Mouse (Mus musculus): ENCODE data around the gene Syt2. TPM values are rescaled to one million over a fixed set of nuclear protein-coding genes. Genes with fewer than 3 reads are reported as not detected.

Gene Syt2
- polyA plus RNA-seq, 1 experiment from 2014 or later: 0.48 TPM

DNA sequence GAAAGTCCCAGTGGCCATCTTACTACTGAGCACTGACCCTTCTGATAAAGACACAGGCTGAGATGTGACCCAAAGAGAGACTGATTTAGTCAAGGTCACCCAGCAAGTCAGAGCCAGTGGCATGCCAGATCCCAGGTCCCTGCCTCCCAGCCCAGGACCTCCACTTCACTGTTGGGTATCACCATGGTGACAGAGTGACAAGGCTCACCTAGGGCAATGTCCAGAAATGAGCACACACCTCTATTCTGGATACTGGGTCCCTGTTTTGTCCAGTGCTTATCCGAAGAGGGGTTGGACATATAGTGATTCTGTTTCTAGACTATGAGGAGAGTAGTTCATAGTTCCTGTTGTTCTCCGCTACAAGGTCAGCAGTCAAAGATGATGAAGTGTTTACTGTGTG is 56.8 kb downstream of the Syt2 start:
- no peak overlapping the region for H3K27ac ChIP-seq (ENCODE audit: low read depth, low read length)
- no peak for ATAC-seq
- no peaks in the 10 kb centered on the region for H3K4me1 ChIP-seq (replicated peaks; ENCODE audit: control insufficient read depth, insufficient read depth, low read length)
- no peak overlapping the region for H3K9ac ChIP-seq (ENCODE audit: low read depth, low read length)
- H3K27me3 ChIP-seq (replicated peaks; ENCODE audit: control insufficient read depth, insufficient read depth, low read length): 0 out of 2 replicates have a peak, but pooled peaks cover 6% of the 10 kb centered on the region
- no peak overlapping the region for H3K4me2 ChIP-seq (replicated peaks; ENCODE audit: low read depth)
- H3K9me3 ChIP-seq (ENCODE audit: control insufficient read depth): no peaks in the 10 kb centered on the region
- H3K4me3 ChIP-seq (ENCODE audit: low read depth, low read length): no peak overlapping the region
- H3K36me3 ChIP-seq (ENCODE audit: control insufficient read depth, insufficient read depth): no peaks in the 10 kb centered on the region
- 68% methylated on average over 2 of the region's 2 CpGs for WGBS
- no peak for TF ChIP-seq CTCF (IDR thresholded peaks at IDR 0.05; ENCODE audit: low read depth)

DNA sequence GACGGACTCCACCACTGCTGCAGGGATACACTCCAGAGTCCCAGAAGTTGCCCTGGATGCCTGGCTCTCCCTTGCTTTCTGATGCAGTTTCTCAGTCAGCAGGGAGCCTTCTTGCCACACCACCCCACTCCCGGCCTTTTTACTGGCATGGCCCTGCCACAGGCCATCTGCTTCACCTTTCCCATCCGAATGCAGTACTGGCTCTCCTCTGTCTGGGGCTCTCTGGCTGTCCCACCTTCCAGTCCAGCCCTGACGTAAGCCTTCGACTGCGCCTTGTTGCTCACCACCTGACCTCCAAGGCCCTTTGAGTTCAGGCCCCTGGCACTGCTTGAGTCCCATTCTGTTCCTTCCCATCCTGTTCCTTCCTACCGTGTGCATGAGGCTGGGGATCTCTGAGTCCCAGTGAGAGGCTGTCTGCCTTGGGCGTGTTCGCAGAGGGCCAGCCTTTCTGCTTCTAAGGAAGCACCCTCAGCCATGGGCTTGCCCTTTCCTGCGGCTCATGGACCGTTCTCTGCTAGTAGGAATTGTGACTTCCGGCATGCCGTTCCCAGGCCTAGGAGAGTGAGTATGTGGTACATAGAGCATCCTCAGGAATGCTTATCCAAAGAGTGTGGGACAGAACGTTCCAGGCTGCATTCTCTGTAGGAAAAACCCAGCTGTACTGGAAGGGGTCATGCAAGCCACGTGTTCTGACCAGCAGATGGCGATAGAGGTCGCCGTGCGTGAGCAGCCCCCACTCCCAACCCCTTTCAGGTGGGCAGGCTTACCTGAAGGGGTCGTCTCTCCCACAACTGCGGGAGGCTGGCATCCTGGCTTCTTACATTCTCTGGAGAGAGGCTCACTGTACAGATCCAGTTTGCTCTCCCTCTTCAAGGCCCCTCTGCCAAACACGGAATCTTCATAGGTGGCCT is 58.2 kb downstream of the Syt2 start:
- no peak for ATAC-seq
- peak; percentile 86 for TF ChIP-seq CTCF (IDR thresholded peaks at IDR 0.05; ENCODE audit: low read depth)
- no peak overlapping the region for H3K9ac ChIP-seq (ENCODE audit: low read depth, low read length)

DNA sequence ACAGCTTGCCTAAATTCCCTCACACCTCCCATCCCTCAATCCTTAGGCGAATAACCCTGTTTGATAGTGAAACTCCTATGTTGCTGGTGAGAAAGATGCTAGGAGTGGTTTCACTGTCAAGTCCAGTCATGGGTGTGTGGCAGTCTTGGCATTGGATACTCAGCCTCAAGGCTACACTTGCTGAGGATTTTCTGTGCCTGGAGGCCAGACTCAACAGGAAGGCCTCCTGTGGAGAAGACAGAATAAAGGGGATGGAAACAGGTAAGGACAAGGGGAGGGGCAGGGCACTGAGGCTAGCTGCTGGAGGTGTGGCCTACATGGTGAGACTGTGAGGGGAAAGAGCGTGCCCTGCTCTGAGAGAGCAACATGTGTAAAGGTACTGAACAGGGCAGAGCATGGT is 60.1 kb downstream of the Syt2 start:
- TF ChIP-seq CTCF (IDR thresholded peaks at IDR 0.05; ENCODE audit: low read depth): no peak
- 85% methylated on average over 2 of the region's 2 CpGs for WGBS
- no peak for ATAC-seq

More for the DNA sequence above, 58.2 kb downstream of the Syt2 start:
- Histone ChIP-seq H3K27me3 (replicated peaks; ENCODE audit: control insufficient read depth, insufficient read depth, low read length) (peaks cover 18% of the 10 kb centered on the region), H3K4me1 (replicated peaks; ENCODE audit: control insufficient read depth, insufficient read depth, low read length) (peaks cover 2% of the 10 kb centered on the region), H3K36me3 (ENCODE audit: control insufficient read depth, insufficient read depth) (no peaks in the 10 kb centered on the region), H3K4me2 (replicated peaks; ENCODE audit: low read depth) (no peak overlapping the region), H3K9me3 (ENCODE audit: control insufficient read depth) (no peaks in the 10 kb centered on the region), H3K27ac (ENCODE audit: low read depth, low read length) (no peak overlapping the region), H3K4me3 (ENCODE audit: low read depth, low read length) (no peak overlapping the region)
- WGBS: 39% methylated on average over 22 of the region's 22 CpGs

DNA sequence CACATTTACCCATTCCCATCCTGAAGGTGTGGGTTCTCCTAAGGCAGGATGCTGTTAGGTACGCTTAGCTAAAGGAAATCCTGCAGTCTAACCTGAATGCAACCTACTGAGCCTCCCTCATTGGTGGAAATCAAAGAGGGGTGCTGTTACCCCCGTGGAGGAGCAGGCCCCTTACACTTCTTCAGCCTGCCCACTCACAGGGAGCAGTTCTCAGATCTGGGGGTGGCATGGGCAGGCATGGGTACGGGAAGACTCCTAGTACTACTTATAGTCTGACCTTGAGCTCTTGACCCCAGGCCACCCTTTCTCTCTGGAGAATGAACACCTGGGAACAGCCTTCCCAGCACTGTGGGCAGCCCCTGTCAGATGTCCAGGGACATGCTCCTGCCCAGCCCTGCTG is 61.0 kb downstream of the Syt2 start:
- no peak for ATAC-seq
- Histone ChIP-seq H3K27ac (ENCODE audit: low read depth, low read length) (no peak overlapping the region), H3K4me3 (ENCODE audit: low read depth, low read length) (no peak overlapping the region), H3K27me3 (replicated peaks; ENCODE audit: control insufficient read depth, insufficient read depth, low read length) (peaks cover 24% of the 10 kb centered on the region), H3K4me2 (replicated peaks; ENCODE audit: low read depth) (no peak overlapping the region), H3K9me3 (ENCODE audit: control insufficient read depth) (no peaks in the 10 kb centered on the region), H3K9ac (ENCODE audit: low read depth, low read length) (no peak overlapping the region), H3K36me3 (ENCODE audit: control insufficient read depth, insufficient read depth) (no peaks in the 10 kb centered on the region), H3K4me1 (replicated peaks; ENCODE audit: control insufficient read depth, insufficient read depth, low read length) (peaks cover 2% of the 10 kb centered on the region)
- WGBS: 78% methylated on average over 3 of the region's 3 CpGs
- no peak for TF ChIP-seq CTCF (IDR thresholded peaks at IDR 0.05; ENCODE audit: low read depth)

More for the DNA sequence above, 60.1 kb downstream of the Syt2 start:
- no peak overlapping the region for H3K4me3 ChIP-seq (ENCODE audit: low read depth, low read length)
- no peak overlapping the region for H3K9ac ChIP-seq (ENCODE audit: low read depth, low read length)
- no peak overlapping the region for H3K27ac ChIP-seq (ENCODE audit: low read depth, low read length)
- peaks cover 2% of the 10 kb centered on the region for H3K4me1 ChIP-seq (replicated peaks; ENCODE audit: control insufficient read depth, insufficient read depth, low read length)
- H3K4me2 ChIP-seq (replicated peaks; ENCODE audit: low read depth): no peak overlapping the region
- H3K36me3 ChIP-seq (ENCODE audit: control insufficient read depth, insufficient read depth): no peaks in the 10 kb centered on the region
- H3K9me3 ChIP-seq (ENCODE audit: control insufficient read depth): no peaks in the 10 kb centered on the region
- H3K27me3 ChIP-seq (replicated peaks; ENCODE audit: control insufficient read depth, insufficient read depth, low read length): peaks cover 24% of the 10 kb centered on the region

GRCm38 (mm10) chr1:134708274-134708673 is 61.8 kb downstream of the Syt2 start:
- ATAC-seq: no peak
- H3K4me3 ChIP-seq (ENCODE audit: low read depth, low read length): peak overlapping the region; percentile 42

DNA sequence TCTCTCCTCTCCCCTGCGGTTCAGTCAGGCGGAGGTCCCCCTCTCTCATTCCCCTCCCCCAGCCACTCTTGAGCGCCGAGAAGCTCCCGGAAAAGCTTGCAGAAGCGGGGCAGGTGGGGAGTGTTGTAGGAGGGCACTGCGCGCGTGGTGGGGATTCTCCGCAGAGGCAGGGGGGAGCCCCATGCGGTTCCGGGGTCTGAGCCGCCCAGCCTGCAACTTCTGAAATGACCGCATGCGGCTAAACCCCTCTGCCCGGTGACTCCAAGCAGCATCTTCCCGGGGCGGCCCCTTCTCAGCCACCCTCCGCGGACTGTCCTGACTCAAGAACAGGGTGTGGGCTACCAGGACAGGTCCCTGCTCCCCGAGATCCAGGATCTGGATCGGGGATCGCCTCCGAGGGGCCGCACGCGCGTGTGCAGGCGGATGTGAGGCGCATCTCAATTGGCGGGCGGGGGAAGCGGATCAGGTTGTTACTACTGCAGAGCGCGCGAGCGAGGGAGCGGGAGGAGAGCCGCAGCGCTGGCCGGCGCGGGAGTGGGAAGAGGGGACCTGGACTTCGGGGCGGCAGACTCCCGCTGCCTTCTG is 62.4 kb downstream of the Syt2 start:
- no peak overlapping the region for H3K27ac ChIP-seq (ENCODE audit: low read depth, low read length)
- H3K27me3 ChIP-seq (replicated peaks; ENCODE audit: control insufficient read depth, insufficient read depth, low read length): peaks cover 24% of the 10 kb centered on the region
- ATAC-seq: no peak
- H3K9ac ChIP-seq (ENCODE audit: low read depth, low read length): no peak overlapping the region
- peaks cover 2% of the 10 kb centered on the region for H3K4me1 ChIP-seq (replicated peaks; ENCODE audit: control insufficient read depth, insufficient read depth, low read length)
- under 1% methylated on average over 46 of the region's 46 CpGs for WGBS
- H3K36me3 ChIP-seq (ENCODE audit: control insufficient read depth, insufficient read depth): no peaks in the 10 kb centered on the region
- peak overlapping the region; percentile 42 for H3K4me3 ChIP-seq (ENCODE audit: low read depth, low read length)
- H3K4me2 ChIP-seq (replicated peaks; ENCODE audit: low read depth): peak overlapping the region; percentile 76
- no peak for TF ChIP-seq CTCF (IDR thresholded peaks at IDR 0.05; ENCODE audit: low read depth)
- H3K9me3 ChIP-seq (ENCODE audit: control insufficient read depth): no peaks in the 10 kb centered on the region

More at GRCm38 (mm10) chr1:134708274-134708673, 61.8 kb downstream of the Syt2 start:
- TF ChIP-seq CTCF (IDR thresholded peaks at IDR 0.05; ENCODE audit: low read depth): no peak
- Histone ChIP-seq H3K36me3 (ENCODE audit: control insufficient read depth, insufficient read depth) (no peaks in the 10 kb centered on the region), H3K9me3 (ENCODE audit: control insufficient read depth) (no peaks in the 10 kb centered on the region), H3K9ac (ENCODE audit: low read depth, low read length) (no peak overlapping the region), H3K27me3 (replicated peaks; ENCODE audit: control insufficient read depth, insufficient read depth, low read length) (peaks cover 24% of the 10 kb centered on the region), H3K4me2 (replicated peaks; ENCODE audit: low read depth) (peak overlapping the region; percentile 76), H3K27ac (ENCODE audit: low read depth, low read length) (no peak overlapping the region), H3K4me1 (replicated peaks; ENCODE audit: control insufficient read depth, insufficient read depth, low read length) (peaks cover 2% of the 10 kb centered on the region)
- WGBS: 11% methylated on average over 8 of the region's 8 CpGs

All from intestine, postnatal 0 days (tissue).